Mouse (Mus musculus): ENCODE results near the gene Ripor2.
A peak's percentile ranks its signal among the peaks of the same experiment; 100 is the strongest.

Ripor2 gene

DNA sequence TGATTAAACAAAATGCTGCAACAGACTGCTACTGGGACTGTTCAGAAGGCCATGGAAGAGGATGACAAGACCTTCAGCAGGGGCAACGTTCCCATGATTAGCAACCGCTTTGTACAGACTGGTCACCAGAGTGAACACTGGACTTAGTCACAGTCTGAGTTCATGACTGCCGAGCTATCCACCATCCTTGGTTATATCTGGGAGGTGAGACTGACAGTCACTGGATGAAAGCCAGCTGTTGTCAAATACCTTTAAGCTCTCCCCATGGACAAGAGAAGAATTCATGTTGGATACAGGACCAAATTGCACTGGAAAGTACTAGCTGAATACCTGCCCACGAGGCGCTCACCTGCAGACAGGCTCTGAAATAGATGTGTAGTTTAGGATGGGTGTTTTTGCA, 2.4 kb downstream of the Ripor2 start:
- no peak for DNase-seq (ENCODE audit: low spot score in 2 of 2)

GRCm38 (mm10) chr13:24584841-24585240, 2.9 kb downstream of the Ripor2 start:
- no peak for DNase-seq (ENCODE audit: low spot score in 2 of 2)

GRCm38 (mm10) chr13:24585369-24585768, 3.4 kb downstream of the Ripor2 start:
- no peak for DNase-seq (ENCODE audit: low spot score in 2 of 2)

DNA sequence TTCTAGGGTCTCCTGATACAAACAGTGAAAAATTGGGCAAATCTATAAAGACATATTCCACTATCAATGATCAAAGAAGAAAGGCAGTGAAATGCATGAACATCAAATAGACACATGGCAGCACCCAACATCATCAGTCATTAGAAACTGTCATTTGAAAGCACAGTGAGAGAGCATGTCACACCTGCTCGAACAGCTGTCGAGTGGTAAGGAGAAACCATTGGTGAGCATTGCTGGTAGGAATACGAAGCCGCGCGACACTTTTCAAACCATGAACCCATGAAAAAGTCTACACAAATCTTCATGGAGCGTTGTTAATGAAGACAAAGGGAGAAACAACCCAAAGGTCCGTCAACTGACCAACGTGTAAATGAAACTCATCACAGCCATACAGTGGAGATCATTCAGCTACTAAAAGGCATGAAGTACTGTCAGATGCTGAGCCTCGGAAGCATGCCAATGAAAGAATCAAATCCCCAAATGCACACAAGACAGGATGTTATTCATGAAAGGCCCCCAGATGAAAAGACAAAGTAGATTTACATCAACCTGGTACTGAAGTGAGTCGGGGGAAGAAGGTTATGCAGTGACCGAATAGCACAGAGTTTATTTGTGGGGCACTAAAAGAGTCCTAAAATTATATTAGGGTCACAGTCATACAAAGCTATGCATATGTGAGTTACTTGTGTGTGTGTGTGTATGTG, 5.4 kb downstream of the Ripor2 start:
- DNase-seq (ENCODE audit: low spot score in 2 of 2), result no peak

DNA sequence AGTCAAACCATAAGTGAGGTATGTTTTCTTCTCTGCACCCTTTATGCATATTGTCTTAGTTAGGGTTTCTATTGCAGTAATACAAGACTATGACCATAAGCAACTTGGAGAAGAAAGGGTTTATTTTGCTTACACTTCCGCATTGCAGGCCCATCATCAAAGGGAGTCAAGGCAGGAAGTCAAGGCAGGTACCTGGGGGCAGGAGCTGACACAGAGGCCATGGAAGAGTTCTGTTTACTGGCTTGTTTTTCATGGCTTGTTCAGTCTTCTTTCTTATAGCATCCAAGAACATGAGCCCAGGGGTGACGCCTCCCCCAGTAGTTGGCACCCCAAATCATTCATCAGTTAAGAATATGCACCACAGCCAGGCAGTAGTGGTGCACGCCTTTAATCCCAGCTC, 6.6 kb downstream of the Ripor2 start:
- no peak for DNase-seq (ENCODE audit: low spot score in 2 of 2)

DNA sequence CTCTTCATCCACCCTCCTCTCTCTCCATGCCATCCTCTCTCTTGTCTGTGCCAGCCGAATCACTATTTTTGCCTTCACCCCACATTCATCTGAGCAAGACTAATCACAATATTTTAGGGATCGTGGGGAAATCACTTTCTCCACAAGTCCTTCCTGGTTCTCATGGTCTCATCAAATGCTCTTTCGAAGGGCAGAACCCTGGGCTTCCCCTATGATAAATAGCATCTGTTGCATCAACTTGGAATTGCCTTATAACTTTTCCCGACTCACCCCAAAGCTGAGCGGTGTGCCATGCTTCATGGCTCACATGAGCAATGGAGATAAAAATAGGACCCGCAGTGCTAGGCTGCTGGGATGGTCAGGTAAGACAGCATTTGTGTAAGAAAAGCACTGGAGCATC, 9.7 kb downstream of the Ripor2 start:
- no peak for DNase-seq (ENCODE audit: low spot score in 2 of 2)

GRCm38 (mm10) chr13:24594303-24594702, 12.3 kb downstream of the Ripor2 start:
- DNase-seq (ENCODE audit: low spot score in 2 of 2), result no peak

DNA sequence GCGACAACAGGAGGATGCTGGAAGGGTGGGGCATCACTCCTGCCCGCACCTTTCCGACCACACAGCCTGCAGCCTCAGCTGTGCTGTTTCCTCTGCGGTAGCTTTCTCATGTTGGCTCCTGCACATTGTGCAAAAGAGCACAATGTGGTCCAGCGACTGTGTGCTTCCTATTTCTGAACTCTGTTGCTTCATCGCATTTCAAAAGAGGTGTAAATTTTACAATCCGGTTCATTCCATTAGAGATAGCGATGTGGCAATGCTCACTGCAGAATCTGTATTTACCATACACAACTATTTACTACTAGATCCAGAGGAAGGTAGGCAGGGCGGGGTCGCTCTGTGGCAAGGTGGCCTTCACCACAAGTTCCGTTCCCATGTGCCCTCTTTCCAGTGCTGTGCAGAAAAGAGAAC, 17.6 kb downstream of the Ripor2 start:
- DNase-seq (ENCODE audit: low spot score in 2 of 2), result no peak

DNA sequence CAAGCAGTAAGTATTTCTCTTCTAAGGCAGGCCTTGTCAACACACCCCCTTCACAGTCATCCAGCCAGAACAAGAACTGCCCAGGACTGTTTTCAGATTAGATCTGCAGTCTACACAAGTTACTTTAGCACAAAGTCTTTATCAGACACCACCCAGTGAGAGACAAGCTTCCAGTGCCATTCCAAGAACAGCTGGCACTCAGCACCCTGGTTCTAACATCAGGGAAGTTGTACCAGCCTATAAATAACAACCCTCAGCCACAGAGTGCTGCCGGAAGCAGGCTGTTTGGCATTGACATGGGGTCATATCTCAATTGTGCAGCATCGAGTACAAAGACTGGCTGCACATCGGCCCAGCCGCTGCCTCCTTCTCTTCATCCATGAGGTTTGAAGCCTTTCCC, 21.0 kb downstream of the Ripor2 start:
- no peak for DNase-seq (ENCODE audit: low spot score in 2 of 2)

GRCm38 (mm10) chr13:24603591-24604009, 21.6 kb downstream of the Ripor2 start:
- peak in 1 of 2 experiments; percentile 37 for DNase-seq (ENCODE audit: low spot score in 2 of 2)

- DNase-seq (ENCODE audit: low spot score in 2 of 2), result no peak
These were observed 22.1 kb downstream of the Ripor2 start for GRCm38 (mm10) chr13:24604096-24604495.

DNA sequence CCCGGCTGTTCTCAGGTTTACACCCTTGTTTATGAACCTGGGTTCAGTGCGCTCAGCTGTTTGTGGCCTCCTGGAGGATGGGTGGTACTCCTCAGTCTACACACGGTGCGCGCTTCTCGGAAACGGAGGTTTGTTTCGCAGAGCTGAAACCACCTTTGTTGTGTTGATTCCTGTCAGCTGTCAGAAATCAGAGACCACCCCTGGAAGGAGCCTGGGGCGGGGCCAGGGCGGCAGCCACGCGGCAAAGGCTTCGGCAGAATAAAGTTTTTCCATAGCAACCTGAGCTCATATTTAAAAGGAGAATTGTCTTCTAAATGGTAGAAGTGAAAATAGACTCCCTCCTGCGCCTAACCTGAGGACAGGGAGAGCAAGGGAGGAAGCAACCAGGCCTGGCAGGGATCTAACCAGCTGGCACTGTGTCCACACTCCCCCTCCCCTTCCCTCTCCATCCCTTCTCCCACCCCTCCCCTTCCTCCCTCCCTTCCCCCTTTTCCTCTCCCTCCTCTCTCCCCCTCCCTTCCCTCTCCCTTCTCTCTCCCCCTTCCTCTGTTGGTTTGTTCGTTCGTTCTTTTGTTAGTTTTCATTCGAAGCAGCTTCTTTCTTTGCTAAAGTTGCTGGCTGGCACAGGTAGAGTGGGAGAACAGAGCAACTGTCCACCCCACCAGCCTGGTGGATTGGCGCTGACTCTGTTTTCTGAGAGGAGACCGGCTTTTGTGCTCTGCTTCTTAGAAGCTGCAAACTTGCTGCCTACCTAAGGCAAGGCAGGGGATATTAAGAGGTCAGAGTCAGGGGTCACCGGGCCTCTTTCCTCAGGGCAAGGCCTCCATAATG, 23.0 kb downstream of the Ripor2 start:
- no peak for DNase-seq (ENCODE audit: low spot score in 2 of 2)

DNA sequence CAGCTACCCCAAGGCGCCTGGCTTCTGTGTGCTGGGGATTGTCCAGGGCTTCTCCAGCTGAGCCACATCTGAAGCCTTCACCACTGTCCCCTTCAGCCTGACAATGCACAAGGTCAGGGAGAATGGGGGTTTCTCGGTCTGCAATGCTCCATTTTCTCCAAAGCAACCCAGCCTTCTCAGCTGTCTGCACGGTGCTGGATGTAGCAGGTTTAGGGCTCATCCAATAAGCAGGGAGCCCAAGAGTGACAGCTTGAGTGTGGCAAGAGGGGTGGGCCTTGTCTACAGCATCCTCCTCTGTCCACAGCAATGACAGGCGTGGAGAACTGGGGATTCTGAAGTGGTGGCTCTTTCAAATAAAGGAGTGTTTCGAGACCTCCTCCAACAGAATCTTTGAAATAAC, 23.8 kb downstream of the Ripor2 start:
- no peak for DNase-seq (ENCODE audit: low spot score in 2 of 2)

GRCm38 (mm10) chr13:24607961-24608360, 26.0 kb downstream of the Ripor2 start:
- DNase-seq (ENCODE audit: low spot score in 2 of 2), result no peak

DNA sequence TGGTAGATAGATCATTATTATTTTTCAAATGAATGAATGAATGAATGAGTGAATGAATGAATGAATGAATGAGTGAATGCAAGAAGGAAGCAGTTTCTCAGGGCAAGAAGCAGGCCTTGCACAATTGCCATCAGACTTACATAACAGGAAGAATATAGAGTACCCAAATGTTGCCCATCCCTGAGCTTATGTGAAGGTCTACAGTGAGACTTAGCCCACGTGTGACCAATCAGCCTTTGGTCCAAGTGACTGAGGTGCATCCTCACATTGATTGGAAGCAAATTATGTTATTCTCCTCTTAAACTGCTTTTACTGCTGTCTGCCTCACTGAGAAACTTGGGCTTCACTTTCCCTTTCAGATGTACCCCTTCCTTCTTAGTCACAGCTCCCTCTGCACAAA, 26.7 kb downstream of the Ripor2 start:
- no peak for DNase-seq (ENCODE audit: low spot score in 2 of 2)

DNA sequence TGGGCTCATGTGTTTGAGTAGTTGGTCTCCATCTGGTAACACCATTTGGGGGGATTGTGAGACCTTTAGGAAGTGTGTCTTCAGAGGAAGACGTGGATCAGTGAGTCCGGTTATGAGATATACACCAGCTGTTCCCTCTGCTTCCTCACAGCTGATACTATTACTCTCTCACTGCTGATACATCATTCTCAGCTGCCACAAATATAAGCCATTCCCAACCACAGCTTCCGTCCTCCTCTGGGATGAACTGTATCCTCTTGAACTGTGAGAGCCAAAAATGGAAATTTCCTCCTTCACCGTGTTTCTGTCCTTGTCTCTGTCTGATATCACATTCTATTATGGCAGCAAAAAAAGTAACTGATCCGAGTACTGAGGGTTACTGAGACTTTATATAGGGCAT, 28.9 kb downstream of the Ripor2 start:
- no peak for DNase-seq (ENCODE audit: low spot score in 2 of 2)

GRCm38 (mm10) chr13:24613031-24613430, 31.0 kb downstream of the Ripor2 start:
- DNase-seq (ENCODE audit: low spot score in 2 of 2), result no peak

DNA sequence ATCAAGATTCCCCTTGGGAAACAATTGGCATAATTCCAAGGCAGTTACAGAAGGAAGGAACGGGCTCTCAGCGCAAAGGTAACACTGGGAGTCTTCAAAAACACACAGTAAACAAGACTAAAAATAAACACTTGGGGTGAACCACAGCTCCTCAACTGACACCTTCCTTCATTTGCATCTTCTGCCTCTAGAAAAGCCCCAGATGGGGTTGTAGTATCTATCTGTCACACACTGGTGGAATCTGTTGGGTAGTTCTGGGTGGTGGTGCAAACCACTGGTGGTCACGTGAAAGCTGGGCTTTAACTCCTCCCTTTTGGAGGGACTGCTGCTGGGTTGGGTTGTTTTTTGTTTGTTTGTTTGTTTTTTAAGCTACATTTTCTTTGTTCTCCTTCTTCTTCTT, 31.4 kb downstream of the Ripor2 start:
- no peak for DNase-seq (ENCODE audit: low spot score in 2 of 2)

- no peak for DNase-seq (ENCODE audit: low spot score in 2 of 2)
These were observed 32.2 kb downstream of the Ripor2 start for GRCm38 (mm10) chr13:24613927-24614780.

DNA sequence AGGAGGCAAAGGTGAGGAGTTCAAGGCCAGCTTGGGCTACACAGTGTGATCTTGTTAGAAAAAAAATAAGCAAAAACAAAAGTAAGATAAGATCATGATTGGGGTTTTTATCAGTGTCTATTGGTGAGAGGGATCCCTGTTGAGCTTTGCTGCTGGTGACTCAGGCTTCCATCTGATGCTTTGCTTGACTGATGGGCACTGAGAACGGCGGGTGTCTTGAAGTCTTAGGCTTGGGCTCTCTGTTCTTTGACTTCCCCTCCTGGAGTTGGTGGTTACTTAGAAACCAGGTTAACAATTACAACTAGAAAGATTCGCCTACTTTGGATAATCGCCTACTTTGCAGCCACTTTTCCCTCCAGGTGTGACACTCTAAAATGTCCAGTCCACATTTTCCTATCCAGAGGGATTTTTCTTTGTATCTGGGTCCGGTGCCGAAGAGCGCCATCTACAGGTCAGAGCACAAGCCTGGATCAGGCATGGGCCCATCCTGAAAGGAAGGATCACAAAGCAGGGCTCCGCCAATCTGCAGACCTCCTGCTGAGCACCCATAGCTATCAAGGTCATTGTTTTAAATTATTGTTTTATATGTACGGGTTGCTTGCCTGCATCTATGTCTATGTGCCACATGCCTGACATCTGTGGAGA, 34.1 kb downstream of the Ripor2 start:
- no peak for DNase-seq (ENCODE audit: low spot score in 2 of 2)

DNA sequence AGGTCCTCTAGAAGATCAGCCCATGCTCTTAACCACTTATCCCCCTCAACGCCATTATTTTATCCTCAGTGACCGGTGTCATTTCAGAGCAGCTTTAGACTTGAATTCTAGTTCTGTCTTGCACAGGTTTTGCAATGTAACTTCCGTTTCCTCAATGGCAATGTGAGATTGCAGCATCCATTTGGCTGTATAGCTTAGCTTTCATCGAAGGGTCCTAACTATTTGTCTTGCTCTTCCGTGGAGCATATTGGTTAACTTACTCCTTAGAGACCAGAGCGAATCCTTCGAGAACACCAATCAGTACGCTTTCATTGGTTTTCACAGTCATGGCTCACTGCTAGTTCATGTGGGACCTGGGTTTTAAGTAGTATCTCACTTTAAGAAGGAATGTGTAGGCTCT, 34.7 kb downstream of the Ripor2 start:
- DNase-seq (ENCODE audit: low spot score in 2 of 2), result no peak

All from right cerebral cortex, postnatal 36 days (tissue).